Mouse (Mus musculus) embryo, embryonic 11.5 days (tissue): ENCODE results near the gene Chrd.

Experiments used
- DNase-seq: peaks from one replicate; pipeline ENCODE4 v3.0.0-alpha.2; 2012; ENCODE audit warnings: low read depth, low spot score

Chrd gene

GRCm38 (mm10) chr16:20733731-20734730 is 1.1 kb downstream of the Chrd start, which contains the start of gene Thpo:
Gene Thpo (minus strand): TSS chr16:20734511.
- no peak for DNase-seq

GRCm38 (mm10) chr16:20735651-20736050 is 2.7 kb downstream of the Chrd start:
- DNase-seq, result no peak

DNA sequence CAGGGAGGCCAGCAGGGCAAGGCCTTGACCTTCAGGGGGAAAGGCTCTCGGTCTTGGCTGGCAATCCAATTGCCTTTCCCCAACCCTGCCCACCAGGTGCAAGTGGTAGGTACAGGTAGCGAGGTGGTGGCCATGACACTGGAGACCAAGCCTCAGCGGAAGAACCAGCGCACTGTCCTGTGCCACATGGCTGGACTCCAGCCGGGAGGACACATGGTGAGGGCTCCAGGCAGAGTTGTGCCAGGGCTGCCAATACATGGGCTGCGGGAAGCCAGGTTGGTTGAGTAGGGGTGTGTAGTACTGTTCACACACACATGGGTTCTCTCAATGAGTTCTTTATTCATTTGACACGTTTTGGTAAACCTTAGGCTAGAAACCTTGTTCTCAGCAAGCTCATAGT is 3.2 kb downstream of the Chrd start:
- no peak for DNase-seq

DNA sequence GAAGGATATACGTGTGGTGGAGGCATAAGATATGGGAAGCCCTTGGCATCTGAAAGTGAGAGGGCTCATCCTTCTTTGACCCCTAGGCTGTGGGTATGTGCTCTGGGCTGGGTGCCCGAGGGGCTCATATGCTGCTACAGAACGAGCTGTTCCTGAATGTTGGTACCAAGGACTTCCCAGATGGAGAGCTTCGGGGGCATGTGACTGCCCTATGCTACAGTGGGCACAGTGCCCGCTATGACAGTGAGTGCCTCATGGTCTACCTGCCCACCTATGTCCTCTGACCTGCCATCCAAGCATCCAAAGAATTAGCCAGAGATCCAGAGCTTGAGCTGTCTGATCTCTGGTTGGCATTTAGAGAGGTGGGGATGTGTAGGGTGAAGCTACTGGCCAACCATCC is 3.9 kb downstream of the Chrd start:
- DNase-seq, result no peak

- DNase-seq, result no peak
These were observed 6.9 kb downstream of the Chrd start for GRCm38 (mm10) chr16:20739845-20740244.

DNA sequence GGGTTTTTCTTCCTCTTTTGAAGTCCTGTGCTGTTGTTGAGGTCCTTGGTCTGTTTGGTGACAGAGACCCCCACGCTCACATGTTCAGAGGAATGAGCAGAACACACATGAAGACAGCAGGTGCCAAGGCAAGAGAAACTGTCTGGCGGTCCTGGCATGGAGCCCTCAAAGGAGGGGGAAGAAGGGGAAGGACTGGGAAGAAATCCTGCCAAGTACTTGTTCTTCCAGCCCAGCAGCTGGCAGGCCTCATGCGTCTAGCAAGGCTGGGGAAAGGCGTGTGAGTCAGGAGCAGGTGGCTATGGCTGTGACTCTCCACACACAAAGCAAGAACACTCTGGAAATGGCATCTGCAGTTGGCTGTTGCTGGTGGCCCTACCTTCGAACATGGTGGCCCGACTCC is 13.7 kb downstream of the Chrd start:
- DNase-seq, result no peak

GRCm38 (mm10) chr16:20750518-20750917 is 17.6 kb downstream of the Chrd start:
- no peak for DNase-seq

DNA sequence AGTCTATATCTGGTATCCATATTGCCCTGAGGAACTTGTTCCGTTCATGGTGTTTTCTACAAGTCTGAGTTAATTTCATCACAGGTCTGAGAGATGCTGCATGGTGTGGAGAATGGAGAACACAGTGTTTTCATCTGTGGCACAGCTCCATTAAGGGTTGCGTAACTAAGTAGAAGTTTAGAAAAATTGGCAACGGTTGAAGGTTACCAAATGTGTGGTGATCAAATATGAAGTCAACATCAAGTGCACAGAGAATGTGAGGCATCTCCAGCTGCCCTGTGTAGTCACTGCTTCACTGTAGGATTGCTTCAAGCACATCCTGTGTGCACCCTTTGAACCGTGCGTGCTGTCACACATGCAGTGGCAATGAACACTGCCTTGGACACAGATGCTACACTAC is 23.1 kb downstream of the Chrd start:
- DNase-seq, result no peak

- no peak for DNase-seq
These were observed 24.5 kb downstream of the Chrd start for GRCm38 (mm10) chr16:20757385-20757784.

DNA sequence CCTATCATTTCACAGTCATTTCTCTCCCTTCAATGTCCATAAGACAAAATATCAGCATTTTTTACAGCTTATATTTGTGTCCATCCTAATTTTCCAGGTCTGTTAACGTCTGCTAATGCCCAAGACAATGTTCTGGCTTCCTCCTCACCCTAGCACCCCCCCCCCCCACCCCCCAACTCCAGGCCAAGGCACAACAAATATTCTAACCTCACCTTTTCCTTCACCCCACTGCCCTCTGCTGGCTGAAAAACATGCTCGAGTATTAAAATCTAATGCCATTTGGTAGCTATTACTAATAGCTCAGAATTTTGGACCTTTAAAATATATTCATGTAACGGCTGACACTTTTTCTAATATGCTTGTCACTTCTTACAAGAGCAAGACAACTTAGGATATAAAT is 28.8 kb downstream of the Chrd start:
- peak; percentile 45 for DNase-seq

DNA sequence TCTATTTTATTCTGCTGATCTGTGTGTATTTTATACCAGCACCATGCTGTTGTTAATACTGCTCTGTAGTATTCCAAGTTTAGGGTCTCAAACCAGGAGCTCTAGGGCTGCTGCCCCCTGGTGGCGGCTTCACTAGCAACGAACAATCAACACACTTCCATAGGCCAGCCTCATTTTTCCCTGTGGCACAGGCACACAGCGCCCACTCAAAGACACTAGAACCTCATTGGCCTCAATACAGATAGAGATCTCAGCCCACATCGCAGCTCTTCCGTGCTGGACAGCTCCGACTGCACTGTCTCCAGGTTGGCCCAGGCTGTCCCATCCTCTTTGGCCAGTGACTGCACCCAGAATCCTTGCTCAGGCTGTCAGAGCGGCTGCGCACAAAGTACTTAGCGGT is 32.3 kb downstream of the Chrd start:
- DNase-seq, result peak; percentile 36

DNA sequence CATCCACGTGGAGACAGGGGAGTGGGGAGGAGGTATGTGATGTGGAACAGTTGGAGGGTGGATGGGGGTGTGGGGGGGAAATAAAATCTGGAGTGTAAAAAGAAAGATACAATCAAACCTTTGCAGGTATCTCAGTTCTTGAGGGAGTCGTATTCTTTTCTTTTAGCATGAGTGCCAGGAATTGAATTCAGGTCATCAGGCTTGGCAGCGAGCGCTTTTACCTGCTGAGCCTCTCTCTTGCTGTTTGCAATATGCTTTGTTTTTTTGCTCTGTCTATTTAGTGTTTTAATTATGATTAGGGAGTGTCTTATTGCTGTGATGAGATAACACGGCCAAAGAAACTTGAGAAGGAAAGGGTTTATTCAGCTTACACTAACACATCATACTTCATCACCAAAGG is 42.1 kb downstream of the Chrd start:
- DNase-seq, result no peak

DNA sequence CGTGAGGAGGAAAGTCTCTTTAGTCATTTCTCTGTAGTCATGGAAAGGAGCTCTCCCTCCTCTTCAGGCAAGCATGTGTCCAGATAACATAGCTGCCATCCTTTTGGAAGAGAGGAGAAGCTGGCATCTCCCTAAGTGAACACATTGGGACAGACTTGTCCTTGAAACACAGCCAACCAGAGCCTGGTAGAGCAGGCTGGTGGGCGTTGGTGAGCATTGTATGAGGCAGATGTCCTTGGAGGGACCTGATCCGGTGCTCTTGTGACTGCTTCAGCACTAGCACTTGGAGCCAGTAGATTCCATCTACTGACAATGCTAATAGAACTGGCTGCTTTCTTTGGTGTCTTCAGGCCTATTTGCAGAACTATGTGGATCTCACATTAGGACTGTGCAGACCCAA is 46.9 kb downstream of the Chrd start:
- DNase-seq, result no peak

DNA sequence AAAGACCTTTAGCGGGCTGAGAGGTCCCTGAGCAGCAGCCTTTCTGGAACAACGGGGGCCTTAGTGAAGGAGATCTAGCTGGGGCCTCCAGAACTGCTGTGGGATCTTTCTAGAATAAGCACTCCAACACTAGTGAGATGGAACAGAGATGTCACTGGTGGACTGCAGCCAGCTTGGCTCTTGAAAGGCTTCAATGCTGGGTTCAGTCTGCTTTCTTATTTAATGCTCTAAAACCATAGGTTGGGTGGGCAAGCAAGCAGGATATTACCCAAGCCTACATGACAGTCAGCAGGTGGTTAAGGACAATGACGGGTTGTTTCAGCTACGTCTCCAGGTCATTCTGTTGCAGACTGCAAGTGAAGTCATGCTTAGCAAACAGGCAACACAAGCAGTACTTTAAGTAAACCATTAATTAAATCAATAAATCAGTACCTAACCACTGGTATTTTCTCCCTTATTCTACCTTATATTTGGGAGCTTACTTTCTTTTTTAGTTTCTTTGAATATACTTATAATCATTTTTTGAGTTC is 48.2 kb downstream of the Chrd start:
- DNase-seq, result no peak

GRCm38 (mm10) chr16:20783891-20784290 is 51.0 kb downstream of the Chrd start:
- DNase-seq, result no peak

GRCm38 (mm10) chr16:20784754-20785153 is 51.8 kb downstream of the Chrd start:
- DNase-seq, result no peak

GRCm38 (mm10) chr16:20786556-20786955 is 53.6 kb downstream of the Chrd start:
- DNase-seq, result no peak

DNA sequence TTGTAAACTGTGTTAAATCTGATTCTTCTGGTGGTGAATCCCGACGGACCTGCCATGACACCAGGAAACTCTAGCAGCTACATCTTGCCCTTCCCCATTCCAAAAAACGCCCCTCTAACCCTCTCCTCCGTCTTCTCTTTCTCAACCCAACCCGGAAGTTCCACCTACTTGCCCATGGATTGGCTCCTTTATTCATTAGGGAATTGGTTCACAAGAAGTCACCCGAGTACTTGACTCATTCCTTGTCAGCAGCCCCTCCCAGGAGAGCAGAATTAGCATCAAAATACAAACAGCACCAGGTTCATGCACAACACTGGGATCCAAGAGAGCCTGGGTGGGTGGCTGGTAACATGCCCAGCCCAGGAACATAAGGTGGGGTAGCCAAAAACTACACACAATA is 58.9 kb downstream of the Chrd start:
- no peak for DNase-seq
